Comparison of ENCODE assay signal across 30 mouse cellular contexts in genomic region chr5:151279531-151279930, GRCm38 (mm10).
"Had no signal": no experiment of that assay in that cellular context is flagged by ENCODE, and none has a peak within 500 bp of the region (broad histone marks: within the 10 kb centered on the region; RNA-seq: fewer than 3 reads in every experiment).

No protein-coding gene starts in this region.

- H3K4me3 ChIP-seq: left cerebral cortex, adult 2 months; limb, embryonic 10.5 days; limb, embryonic 12.5 days; limb, embryonic 13.5 days; limb, embryonic 15.5 days; liver, embryonic 12.5 days; liver, embryonic 13.5 days; liver, embryonic 15.5 days; lung, embryonic 15.5 days; megakaryocyte, embryonic 14.5 days; midbrain, embryonic 10.5 days; midbrain, embryonic 12.5 days; midbrain, embryonic 13.5 days; midbrain, embryonic 15.5 days; myocyte; neural tube, embryonic 12.5 days had no signal

- H3K27me3 ChIP-seq: limb, embryonic 12.5 days; limb, embryonic 13.5 days; limb, embryonic 15.5 days; liver, embryonic 12.5 days; liver, embryonic 13.5 days; liver, embryonic 15.5 days; lung, embryonic 15.5 days; megakaryocyte, embryonic 14.5 days; midbrain, embryonic 12.5 days; midbrain, embryonic 13.5 days; midbrain, embryonic 15.5 days; neural tube, embryonic 12.5 days had no signal

- H3K4me2 ChIP-seq: limb, embryonic 12.5 days; limb, embryonic 13.5 days; limb, embryonic 15.5 days; liver, embryonic 11.5 days; liver, embryonic 12.5 days; liver, embryonic 13.5 days; liver, embryonic 15.5 days; lung, embryonic 15.5 days; midbrain, embryonic 11.5 days; midbrain, embryonic 12.5 days; midbrain, embryonic 13.5 days; midbrain, embryonic 15.5 days; neural tube, embryonic 12.5 days had no signal

- ATAC-seq: liver, embryonic 12.5 days; liver, postnatal 0 days; lung, postnatal 0 days; midbrain, embryonic 13.5 days; midbrain, embryonic 15.5 days; midbrain, embryonic 16.5 days had no signal

- H3K36me3 ChIP-seq: limb, embryonic 10.5 days; limb, embryonic 12.5 days; limb, embryonic 13.5 days; limb, embryonic 15.5 days; liver, embryonic 12.5 days; liver, embryonic 13.5 days; liver, embryonic 15.5 days; lung, embryonic 15.5 days; midbrain, embryonic 10.5 days; midbrain, embryonic 12.5 days; midbrain, embryonic 13.5 days; midbrain, embryonic 15.5 days; neural tube, embryonic 12.5 days had no signal

- H3K9me3 ChIP-seq: limb, embryonic 10.5 days; limb, embryonic 12.5 days; limb, embryonic 13.5 days; limb, embryonic 15.5 days; liver, embryonic 12.5 days; liver, embryonic 13.5 days; liver, embryonic 15.5 days; lung, embryonic 15.5 days; midbrain, embryonic 10.5 days; midbrain, embryonic 12.5 days; midbrain, embryonic 13.5 days; midbrain, embryonic 15.5 days; neural tube, embryonic 12.5 days had no signal

- H3K4me1 ChIP-seq: limb, embryonic 10.5 days; limb, embryonic 12.5 days; limb, embryonic 13.5 days; limb, embryonic 15.5 days; liver, embryonic 12.5 days; liver, embryonic 13.5 days; liver, embryonic 15.5 days; lung, embryonic 15.5 days; megakaryocyte, embryonic 14.5 days; midbrain, embryonic 10.5 days; midbrain, embryonic 12.5 days; midbrain, embryonic 13.5 days; midbrain, embryonic 15.5 days; neural tube, embryonic 12.5 days had no signal

- H3K27ac ChIP-seq: left cerebral cortex, adult 2 months; limb, embryonic 10.5 days; limb, embryonic 12.5 days; limb, embryonic 13.5 days; limb, embryonic 15.5 days; liver, embryonic 12.5 days; liver, embryonic 13.5 days; liver, embryonic 14.5 days; liver, embryonic 15.5 days; lung, embryonic 15.5 days; macrophage; midbrain, embryonic 10.5 days; midbrain, embryonic 12.5 days; midbrain, embryonic 13.5 days; midbrain, embryonic 15.5 days; neural tube, embryonic 12.5 days had no signal

- DNase-seq: left cerebral cortex, postnatal 4 days; liver; liver, embryonic 13.5 days; liver, postnatal 0 days; lung, adult 18-20 months; lung, postnatal 10 days; lung, postnatal 14 days; lung, postnatal 4 days; midbrain, embryonic 14.5 days had no signal

- H3K9ac ChIP-seq: limb, embryonic 12.5 days; limb, embryonic 13.5 days; limb, embryonic 15.5 days; liver, embryonic 12.5 days; liver, embryonic 13.5 days; liver, embryonic 14.5 days; liver, embryonic 15.5 days; liver, postnatal 0 days; lung, embryonic 15.5 days; midbrain, embryonic 12.5 days; midbrain, embryonic 13.5 days; midbrain, embryonic 15.5 days; neural tube, embryonic 12.5 days had no signal
